Mouse (Mus musculus) heart, postnatal 25 days (tissue): Measurements from ENCODE around the gene R3hdm4. TPM values are rescaled to one million over a fixed set of nuclear protein-coding genes. Genes with fewer than 3 reads are reported as not detected.

Source experiments
- microRNA-seq: library from miRNA; unstranded; fragments of <30 nt; microRNA quantifications from one replicate; pipeline ENCODE4 v1.2.0, GENCODE M21; 2022
- total RNA-seq, 2 experiments: library from RNA; stranded (reverse); gene quantifications; 2 replicates each; pipeline ENCODE4 v1.2.3; 2021

The R3hdm4 gene
- total RNA-seq, 2 experiments from 2014 or later: 81.1 to 82.9 TPM

Small RNA genes lying within 50 kb of the gene (microRNA-seq; reads per million reads assigned to microRNA genes)
- not detected for gene Mir6910

Other genes starting within 250 kb of the R3hdm4 start
- gene Cdc34, start 239.0 kb downstream of the R3hdm4 start, total RNA-seq: 100 to 1,000 TPM; 183 to 190 TPM
- gene Gzmm, start 232.2 kb downstream of the R3hdm4 start, total RNA-seq: 1 to 10 TPM; 6.0 to 7.2 TPM
- gene Bsg, start 216.7 kb downstream of the R3hdm4 start, total RNA-seq: 1,000 to 10,000 TPM; 1,236 to 1,242 TPM
- 10 to 100 TPM; 26.0 to 28.5 TPM for gene Hcn2, start 204.6 kb downstream of the R3hdm4 start, total RNA-seq
- gene Polrmt, start 174.6 kb downstream of the R3hdm4 start, total RNA-seq: 10 to 100 TPM; 37.0 to 38.6 TPM
- gene Fgf22, start 166.1 kb downstream of the R3hdm4 start, total RNA-seq: not detected
- 10 to 100 TPM; 21.2 to 22.8 TPM for gene Rnf126, start 154.3 kb downstream of the R3hdm4 start, total RNA-seq
- gene Fstl3, start 143.9 kb downstream of the R3hdm4 start, total RNA-seq: 1 to 10 TPM; 2.9 to 4.2 TPM
- not detected for gene Prss57, start 130.2 kb downstream of the R3hdm4 start, total RNA-seq
- gene Palm, start 127.6 kb downstream of the R3hdm4 start, total RNA-seq: 10 to 100 TPM; 70.3 to 77.3 TPM
- gene Misp, start 100.2 kb downstream of the R3hdm4 start, total RNA-seq: under 1 TPM; 0.59 to 0.70 TPM
- 10 to 100 TPM; 54.6 to 59.3 TPM for gene Ptbp1, start 66.8 kb downstream of the R3hdm4 start, total RNA-seq
- under 1 TPM in 1 of 2 experiments, not detected in 1; 0.44 TPM for gene Prtn3, start 46.7 kb downstream of the R3hdm4 start, total RNA-seq
- gene Plppr3, start 46.6 kb downstream of the R3hdm4 start, total RNA-seq: not detected
- not detected for gene Elane, start 35.0 kb downstream of the R3hdm4 start, total RNA-seq
- 10 to 100 TPM; 11.1 to 61.8 TPM for gene Cfd, start 30.4 kb downstream of the R3hdm4 start, total RNA-seq
- gene Med16, start 12.3 kb downstream of the R3hdm4 start, total RNA-seq: 10 to 100 TPM; 49.2 to 50.7 TPM
- not detected for gene Gm26602, start 10.4 kb downstream of the R3hdm4 start, total RNA-seq
- gene Kiss1r, start 4.2 kb downstream of the R3hdm4 start, total RNA-seq: under 1 TPM; 0.14 to 0.18 TPM
- gene Arid3a, start 5.8 kb upstream of the R3hdm4 start, total RNA-seq: 1 to 10 TPM; 1.9 to 2.0 TPM
- gene Wdr18, start 38.9 kb upstream of the R3hdm4 start, total RNA-seq: 10 to 100 TPM; 20.5 to 30.1 TPM
- gene Grin3b, start 49.5 kb upstream of the R3hdm4 start, total RNA-seq: under 1 TPM; 0.14 to 0.21 TPM
- gene Tmem259, start 63.1 kb upstream of the R3hdm4 start, total RNA-seq: 100 to 1,000 TPM; 110 to 115 TPM
- gene Cnn2, start 67.4 kb upstream of the R3hdm4 start, total RNA-seq: 10 to 100 TPM; 35.9 to 36.6 TPM
- gene Abca7, start 75.3 kb upstream of the R3hdm4 start, total RNA-seq: 1 to 10 TPM; 6.5 to 6.7 TPM
- gene Arhgap45, start 95.4 kb upstream of the R3hdm4 start, total RNA-seq: 1 to 10 TPM; 4.7 to 4.9 TPM
- gene Polr2e, start 118.6 kb upstream of the R3hdm4 start, total RNA-seq: 10 to 100 TPM; 79.3 to 81.2 TPM
- gene Gpx4, start 126.0 kb upstream of the R3hdm4 start, total RNA-seq: 100 to 1,000 TPM; 691 to 812 TPM
- 10 to 100 TPM; 11.0 to 11.6 TPM for gene Sbno2, start 184.4 kb upstream of the R3hdm4 start, total RNA-seq
- gene Stk11, start 194.6 kb upstream of the R3hdm4 start, total RNA-seq: 100 to 1,000 TPM; 133 to 138 TPM
- 1,000 to 10,000 TPM; 1,252 to 1,264 TPM for gene Atp5d, start 217.4 kb upstream of the R3hdm4 start, total RNA-seq
- gene Cbarp, start 219.6 kb upstream of the R3hdm4 start, total RNA-seq: 1 to 10 TPM; 2.4 to 3.1 TPM
- 100 to 1,000 TPM in 1 of 2 experiments, 10 to 100 TPM in 1; 92.1 to 120 TPM for gene Midn, start 227.1 kb upstream of the R3hdm4 start, total RNA-seq
- gene Cirbp, start 244.8 kb upstream of the R3hdm4 start, total RNA-seq: 10 to 100 TPM; 31.7 to 43.1 TPM